Mouse (Mus musculus) kidney, embryonic 16.5 days (tissue): ENCODE results near the gene Cdh10. TPM values are rescaled to one million over a fixed set of nuclear protein-coding genes. Genes with fewer than 3 reads are reported as not detected.

Experiments
- ATAC-seq: fragments of 200-750 bp; cut with Nextera tagmentation; 2 replicates; pipeline ENCODE4 v1.8.0; 2017; ENCODE audit warnings: moderate TSS enrichment; ENCODE audit not compliant: low FRiP score, low TSS enrichment
- H3K27ac ChIP-seq: fragments of 300-500 bp; sonication (generic); 2 replicates; pipeline ENCODE4 v1.5.1; 2014; ENCODE audit warnings: low read length
- H3K27me3 ChIP-seq: fragments of 300-500 bp; sonication (generic); 2 replicates; pipeline ENCODE4 v1.6.1; 2014; ENCODE audit warnings: low read length, control low read depth, mixed read lengths; ENCODE audit not compliant: insufficient read depth
- H3K36me3 ChIP-seq: fragments of 300-500 bp; sonication (generic); 2 replicates; pipeline ENCODE4 v1.6.1; 2014; ENCODE audit warnings: low read length, control low read depth, mixed read lengths; ENCODE audit not compliant: insufficient read depth
- H3K4me1 ChIP-seq: fragments of 300-500 bp; sonication (generic); 2 replicates; pipeline ENCODE4 v1.6.1; 2014; ENCODE audit warnings: low read length, control low read depth, mixed read lengths; ENCODE audit not compliant: insufficient read depth
- H3K4me2 ChIP-seq: fragments of 300-500 bp; sonication (generic); replicated peaks from 2 replicates; pipeline ENCODE4 v1.6.1; 2014; ENCODE audit warnings: low read depth, low read length
- H3K4me3 ChIP-seq: fragments of 300-500 bp; sonication (generic); 2 replicates; pipeline ENCODE4 v1.5.1; 2014; ENCODE audit warnings: mild to moderate bottlenecking, low read length
- H3K9ac ChIP-seq: fragments of 300-500 bp; sonication (generic); replicated peaks from 2 replicates; pipeline ENCODE4 v1.6.1; 2014; ENCODE audit warnings: low read length
- H3K9me3 ChIP-seq: fragments of 300-500 bp; sonication (generic); 2 replicates; pipeline ENCODE4 v1.6.1; 2016; ENCODE audit warnings: low read length, control low read depth
- WGBS: fragments of 180-500 bp; shearing (Covaris S2); extraction: QIAGEN DNeasy Blood & Tissue Kit; methylation state at CpG from one replicate; pipeline ENCODE4 v1.1.7; 2014; 5-methylcytosine and 5-hydroxymethylcytosine counted together
- polyA plus RNA-seq: library from polyadenylated mRNA; unstranded; fragments of >200 nt; fragmentation: Nextera tagmentation; extraction: Ambion mirVana; gene quantifications from 2 replicates; pipeline ENCODE4 v1.2.1, GENCODE M21; 2015

The Cdh10 gene
- polyA plus RNA-seq = 0.49 and 0.81 TPM in 2 replicates

GRCm38 (mm10) chr15:18818185-18818973, at the start of gene Cdh10:
Gene Cdh10 (plus strand): TSS chr15:18818947.
- Histone ChIP-seq H3K4me3 (peak within 1 kb of the TSS; percentile 48), H3K27me3 (no peaks in the 10 kb centered on the region), H3K9me3 (no peaks in the 10 kb centered on the region), H3K9ac (peak within 1 kb of the TSS; percentile 53; the same call in 1 of the 2 replicates), H3K27ac (no peak within 1 kb of the TSS), H3K36me3 (no peaks in the 10 kb centered on the region), H3K4me1 (0 out of 2 replicates have a peak, but pooled peaks cover 4% of the 10 kb centered on the region), H3K4me2 (peak within 1 kb of the TSS; percentile 72)
- under 1% methylated on average over 24 of the region's 24 CpGs for WGBS
- peak; percentile 89 for ATAC-seq

DNA sequence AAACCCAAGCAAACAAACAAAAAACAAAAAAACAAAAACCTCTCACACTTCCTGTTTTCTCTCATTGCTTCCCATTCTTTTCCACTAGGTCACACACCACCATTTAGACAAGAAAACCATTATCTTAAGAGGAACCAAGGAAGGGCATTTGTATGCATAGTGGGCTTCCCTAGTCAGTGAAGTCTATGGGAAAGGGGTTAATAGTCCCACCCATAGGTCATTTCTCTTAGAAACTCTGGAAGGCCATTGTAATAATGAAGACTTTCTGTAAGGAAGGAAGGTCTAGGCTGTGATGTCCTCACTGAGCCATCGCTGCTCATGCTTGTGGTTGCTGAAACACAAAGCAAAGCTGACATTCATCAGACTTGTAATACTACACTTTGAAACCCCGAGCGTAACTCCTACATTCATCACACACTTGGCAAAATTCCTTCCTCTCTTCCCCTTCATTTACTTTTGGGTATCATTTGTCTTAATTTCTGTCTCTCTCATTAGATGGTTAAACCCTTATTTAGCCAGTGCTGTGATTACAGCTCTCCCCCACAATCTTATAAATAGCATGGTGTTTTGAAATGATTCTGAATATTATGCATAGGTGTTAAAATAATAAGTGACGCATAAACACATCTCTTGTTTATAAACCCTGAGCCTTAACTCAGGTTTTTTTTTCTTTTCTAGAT, 9.5 kb upstream of the Cdh10 start:
- no peak overlapping the region for H3K4me2 ChIP-seq
- H3K9me3 ChIP-seq = no peaks in the 10 kb centered on the region
- no peaks in the 10 kb centered on the region for H3K4me1 ChIP-seq
- H3K9ac ChIP-seq = no peak overlapping the region
- 50% methylated on average over 4 of the region's 4 CpGs for WGBS
- no peaks in the 10 kb centered on the region for H3K36me3 ChIP-seq
- no peaks in the 10 kb centered on the region for H3K27me3 ChIP-seq
- ATAC-seq = no peak
- H3K27ac ChIP-seq = no peak overlapping the region
- no peak overlapping the region for H3K4me3 ChIP-seq

- Histone ChIP-seq H3K9ac (no peak overlapping the region), H3K36me3 (no peaks in the 10 kb centered on the region), H3K27me3 (no peaks in the 10 kb centered on the region), H3K4me3 (no peak overlapping the region), H3K4me2 (no peak overlapping the region), H3K27ac (no peak overlapping the region), H3K4me1 (0 out of 2 replicates have a peak, but pooled peaks cover 4% of the 10 kb centered on the region), H3K9me3 (no peaks in the 10 kb centered on the region)
- 81% methylated on average over 3 of the region's 3 CpGs for WGBS
- ATAC-seq = no peak
Measured at GRCm38 (mm10) chr15:18817707-18818106, 1.0 kb upstream of the Cdh10 start.

DNA sequence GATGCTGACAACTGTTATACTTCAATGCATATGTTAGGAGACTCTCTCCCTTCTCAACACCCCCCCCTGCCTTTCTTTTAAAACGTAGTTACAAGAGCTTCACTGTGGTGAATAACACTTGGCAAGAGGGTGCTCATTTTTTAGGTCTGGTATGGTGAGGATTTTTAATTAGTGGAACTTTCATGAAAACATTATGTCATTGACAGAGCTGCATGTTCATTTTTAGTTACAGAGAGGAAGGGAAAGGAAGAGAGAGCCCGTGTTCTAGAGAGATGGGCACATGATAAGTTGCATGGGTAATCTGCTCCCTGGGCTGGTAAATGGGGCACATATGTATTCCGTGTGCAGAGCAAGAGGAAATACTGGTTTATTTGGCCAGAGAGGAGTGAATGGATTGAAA, 1.5 kb downstream of the Cdh10 start:
- no peak overlapping the region for H3K27ac ChIP-seq
- no peak overlapping the region for H3K4me3 ChIP-seq
- H3K9ac ChIP-seq = no peak overlapping the region
- 34% methylated on average over 3 of the region's 3 CpGs for WGBS
- H3K4me1 ChIP-seq = 0 out of 2 replicates have a peak, but pooled peaks cover 4% of the 10 kb centered on the region
- no peaks in the 10 kb centered on the region for H3K27me3 ChIP-seq
- ATAC-seq = no peak
- H3K36me3 ChIP-seq = no peaks in the 10 kb centered on the region
- no peak overlapping the region for H3K4me2 ChIP-seq
- no peaks in the 10 kb centered on the region for H3K9me3 ChIP-seq

DNA sequence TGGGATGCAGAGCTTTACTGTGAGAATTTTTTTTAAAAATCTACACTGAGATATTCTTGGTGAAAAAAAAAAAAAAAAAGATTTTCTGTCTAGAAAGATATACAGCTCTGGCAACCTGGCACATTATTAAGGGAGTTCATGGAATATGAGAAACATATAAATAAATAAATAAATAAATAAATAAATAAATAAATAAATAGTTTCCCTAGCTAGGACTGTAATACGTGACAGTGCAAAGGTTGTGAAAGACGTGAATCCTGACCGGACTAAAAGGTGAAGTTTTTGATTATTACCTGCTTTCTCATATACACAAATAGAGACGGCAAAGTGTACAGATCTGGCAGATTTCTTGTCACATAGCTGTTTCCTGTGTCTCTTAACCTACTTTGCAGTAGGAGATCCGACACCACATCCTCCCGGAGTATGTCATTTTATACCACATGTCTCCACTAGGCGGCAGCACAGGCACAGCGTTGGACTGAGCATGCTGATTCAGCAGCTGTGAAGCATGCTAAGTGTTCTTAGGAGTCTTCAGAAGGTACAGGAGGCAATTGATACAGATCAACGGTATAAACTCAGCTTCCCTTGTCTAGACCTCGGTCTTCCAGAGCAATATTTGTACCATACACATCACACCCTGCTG, 2.5 kb downstream of the Cdh10 start:
- no peak overlapping the region for H3K4me3 ChIP-seq
- H3K4me1 ChIP-seq = 0 out of 2 replicates have a peak, but pooled peaks cover 4% of the 10 kb centered on the region
- no peak overlapping the region for H3K4me2 ChIP-seq
- peak; percentile 92 for ATAC-seq
- no peak overlapping the region for H3K27ac ChIP-seq
- H3K9ac ChIP-seq = no peak overlapping the region
- no peaks in the 10 kb centered on the region for H3K9me3 ChIP-seq
- no peaks in the 10 kb centered on the region for H3K27me3 ChIP-seq
- no peaks in the 10 kb centered on the region for H3K36me3 ChIP-seq
- 24% methylated on average over 10 of the region's 10 CpGs for WGBS

GRCm38 (mm10) chr15:18823420-18823819, 4.7 kb downstream of the Cdh10 start:
- Histone ChIP-seq H3K27me3 (no peaks in the 10 kb centered on the region), H3K27ac (no peak overlapping the region), H3K4me2 (no peak overlapping the region), H3K4me1 (0 out of 2 replicates have a peak, but pooled peaks cover under 1% of the 10 kb centered on the region), H3K9ac (no peak overlapping the region), H3K4me3 (no peak overlapping the region), H3K36me3 (no peaks in the 10 kb centered on the region), H3K9me3 (no peaks in the 10 kb centered on the region)
- WGBS = 95% methylated on average over 2 of the region's 2 CpGs
- ATAC-seq = no peak

- H3K4me2 ChIP-seq = no peak overlapping the region
- H3K9me3 ChIP-seq = no peaks in the 10 kb centered on the region
- no peak overlapping the region for H3K9ac ChIP-seq
- H3K36me3 ChIP-seq = no peaks in the 10 kb centered on the region
- WGBS = 19% methylated on average over 4 of the region's 4 CpGs
- no peak overlapping the region for H3K4me3 ChIP-seq
- peak; percentile 42; the same call in 1 of the 2 replicates for ATAC-seq
- H3K27me3 ChIP-seq = no peaks in the 10 kb centered on the region
- no peak overlapping the region for H3K27ac ChIP-seq
- no peaks in the 10 kb centered on the region for H3K4me1 ChIP-seq
Measured at GRCm38 (mm10) chr15:18832263-18832662, 13.5 kb downstream of the Cdh10 start.

DNA sequence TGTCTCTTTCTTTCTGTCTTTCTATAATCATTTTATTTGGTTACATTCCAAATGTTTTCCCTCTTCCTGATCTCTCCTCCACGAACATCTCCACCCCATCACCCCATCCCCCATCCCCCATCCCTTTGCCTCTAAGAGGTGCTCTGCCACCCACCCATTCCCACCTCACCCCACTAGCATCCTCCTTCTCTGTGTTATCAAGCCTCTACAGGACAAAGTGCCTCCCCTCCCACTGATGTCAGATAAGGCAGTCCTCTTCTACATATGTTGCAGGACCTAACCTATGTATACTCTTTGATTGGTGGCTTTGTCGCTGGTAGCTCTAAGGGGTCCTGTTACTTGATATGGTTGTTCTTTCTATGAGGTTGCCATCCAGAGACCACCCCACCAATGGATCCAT, 23.0 kb downstream of the Cdh10 start:
- H3K9ac ChIP-seq = no peak overlapping the region
- ATAC-seq = no peak
- no peaks in the 10 kb centered on the region for H3K9me3 ChIP-seq
- H3K27ac ChIP-seq = no peak overlapping the region
- no peaks in the 10 kb centered on the region for H3K27me3 ChIP-seq
- 73% methylated on average over 2 of the region's 2 CpGs for WGBS
- H3K4me2 ChIP-seq = no peak overlapping the region
- no peaks in the 10 kb centered on the region for H3K36me3 ChIP-seq
- H3K4me1 ChIP-seq = peaks cover 4% of the 10 kb centered on the region; the same call in 1 of the 2 replicates
- H3K4me3 ChIP-seq = no peak overlapping the region

- no peak overlapping the region for H3K4me3 ChIP-seq
- peaks cover 4% of the 10 kb centered on the region; the same call in 1 of the 2 replicates for H3K4me1 ChIP-seq
- no peak overlapping the region for H3K4me2 ChIP-seq
- no peaks in the 10 kb centered on the region for H3K36me3 ChIP-seq
- no peak; the same call in 1 of the 2 replicates for ATAC-seq
- H3K9ac ChIP-seq = no peak overlapping the region
- WGBS = 25% methylated on average over 5 of the region's 5 CpGs
- H3K27ac ChIP-seq = no peak overlapping the region
- no peaks in the 10 kb centered on the region; the same call in 1 of the 2 replicates for H3K9me3 ChIP-seq
- no peaks in the 10 kb centered on the region for H3K27me3 ChIP-seq
Measured at GRCm38 (mm10) chr15:18844807-18845206, 26.1 kb downstream of the Cdh10 start.
